Mouse (Mus musculus): Measurements from ENCODE around the gene Rfx7. TPM values are rescaled to one million over a fixed set of nuclear protein-coding genes. Genes with fewer than 3 reads are reported as not detected.
"Not testable (repeated sequence)": the region's sequence is repeated elsewhere in the genome, so short reads cannot be mapped to it uniquely, and the experiment has no call there.

Rfx7 gene
- polyA plus RNA-seq, 1 experiment from 2014 or later: 12.0 TPM

GRCm38 (mm10) chr9:72661895-72662661, 130.0 kb downstream of the Rfx7 start, which contains the start of gene Nedd4:
Nedd4 (plus strand) TSS chr9:72662346.
- peaks cover 15% of the 10 kb centered on the region for H3K36me3 ChIP-seq (ENCODE audit: control insufficient read depth, insufficient read depth, low read length)
- WGBS: 1% methylated on average over 69 of the region's 83 CpGs

DNA sequence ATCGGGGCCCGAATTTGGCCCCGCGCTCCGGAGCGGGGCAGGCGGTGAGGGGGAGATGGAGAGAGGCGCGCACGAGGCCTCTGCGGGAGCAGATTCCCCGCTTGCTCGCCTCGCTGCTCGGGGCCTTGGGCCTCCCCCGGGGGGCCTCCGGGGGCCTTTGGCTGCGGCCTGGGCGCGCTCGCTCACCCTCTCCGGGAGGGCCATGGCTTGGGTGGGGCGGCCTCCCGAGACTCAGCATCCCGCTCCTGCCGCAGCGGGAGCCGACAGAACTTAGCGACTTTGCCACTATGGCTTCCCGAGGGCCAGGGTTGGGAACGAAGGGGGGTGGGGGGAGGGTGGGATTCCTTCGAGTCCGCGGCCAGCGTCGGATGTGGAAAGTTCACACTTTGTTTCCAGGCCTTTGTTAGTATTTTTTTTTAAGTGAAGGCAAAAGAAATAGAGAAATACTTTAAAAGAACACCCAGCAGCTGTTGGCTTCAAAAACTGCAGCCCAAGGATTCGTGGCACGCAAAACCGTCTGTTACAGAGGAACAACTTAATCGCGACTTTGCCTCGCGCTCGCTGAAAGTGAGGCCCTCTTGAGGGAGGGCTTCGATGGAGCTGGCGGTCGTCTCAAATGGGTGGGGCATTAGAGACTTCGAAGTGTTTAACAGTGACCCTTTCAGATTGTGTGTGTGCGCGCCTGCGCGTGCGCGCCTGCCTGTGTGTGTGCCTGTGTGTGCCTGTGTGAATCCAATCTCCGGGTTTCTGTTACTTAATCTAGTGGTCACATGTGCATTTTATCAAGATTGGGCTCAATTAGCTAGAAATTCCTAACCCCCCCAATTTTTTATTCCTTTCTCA, 130.9 kb downstream of the Rfx7 start:
- ATAC-seq (replicated peaks; ENCODE audit: low FRiP score): peak; percentile 61
- WGBS: under 1% methylated on average over 45 of the region's 55 CpGs
- Histone ChIP-seq H3K9ac (ENCODE audit: low read depth, low read length) (peak overlapping the region; percentile 97), H3K27ac (ENCODE audit: low read depth, low read length) (peak overlapping the region; percentile 99), H3K4me3 (ENCODE audit: low read depth, low read length) (peak overlapping the region; percentile 89), H3K36me3 (ENCODE audit: control insufficient read depth, insufficient read depth, low read length) (peaks cover 17% of the 10 kb centered on the region), H3K4me2 (peak overlapping the region; percentile 95), H3K27me3 (replicated peaks; ENCODE audit: control insufficient read depth, insufficient read depth, low read length) (no peaks in the 10 kb centered on the region), H3K4me1 (replicated peaks; ENCODE audit: control insufficient read depth, insufficient read depth, low read length) (peaks cover 40% of the 10 kb centered on the region), H3K9me3 (ENCODE audit: control insufficient read depth, low read length) (no peaks in the 10 kb centered on the region)
- DNase-seq (ENCODE audit: low spot score): peak; percentile 82

More at GRCm38 (mm10) chr9:72661895-72662661, 130.0 kb downstream of the Rfx7 start, which contains the start of gene Nedd4:
- H3K4me1 ChIP-seq (replicated peaks; ENCODE audit: control insufficient read depth, insufficient read depth, low read length): peaks cover 42% of the 10 kb centered on the region
- DNase-seq (ENCODE audit: low spot score) (peak; percentile 98), ATAC-seq (replicated peaks; ENCODE audit: low FRiP score) (peak; percentile 92)
- H3K4me3 ChIP-seq (ENCODE audit: low read depth, low read length): peak within 1 kb of the TSS; percentile 89
- peak within 1 kb of the TSS; percentile 99 for H3K27ac ChIP-seq (ENCODE audit: low read depth, low read length)
- peak within 1 kb of the TSS; percentile 97 for H3K9ac ChIP-seq (ENCODE audit: low read depth, low read length)
- peak within 1 kb of the TSS; percentile 95 for H3K4me2 ChIP-seq
- no peaks in the 10 kb centered on the region for H3K27me3 ChIP-seq (replicated peaks; ENCODE audit: control insufficient read depth, insufficient read depth, low read length)
- H3K9me3 ChIP-seq (ENCODE audit: control insufficient read depth, low read length): no peaks in the 10 kb centered on the region

DNA sequence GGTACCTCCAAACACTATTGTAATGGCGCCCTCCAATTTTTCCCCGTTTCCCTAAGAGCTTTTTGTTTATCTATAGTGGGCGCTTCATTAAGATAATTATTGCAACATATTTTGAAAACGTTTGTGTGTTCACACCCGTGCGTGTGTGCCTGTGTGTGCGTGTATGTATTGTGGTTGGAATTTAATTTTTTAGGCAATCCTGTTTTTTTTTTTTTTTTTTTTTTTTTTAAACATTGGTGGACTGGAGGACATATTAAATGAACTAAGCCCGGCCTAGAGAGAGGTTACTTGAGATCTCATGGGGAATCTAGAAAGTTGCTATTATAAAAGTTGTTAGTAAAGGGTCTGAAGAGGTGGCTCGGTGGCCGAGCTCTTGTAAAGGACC, 131.5 kb downstream of the Rfx7 start:
- peak overlapping the region; percentile 99 for H3K27ac ChIP-seq (ENCODE audit: low read depth, low read length)
- peak overlapping the region; percentile 97 for H3K9ac ChIP-seq (ENCODE audit: low read depth, low read length)
- H3K4me3 ChIP-seq (ENCODE audit: low read depth, low read length): peak overlapping the region; percentile 89
- H3K4me1 ChIP-seq (replicated peaks; ENCODE audit: control insufficient read depth, insufficient read depth, low read length): peaks cover 40% of the 10 kb centered on the region
- no peaks in the 10 kb centered on the region for H3K9me3 ChIP-seq (ENCODE audit: control insufficient read depth, low read length)
- H3K27me3 ChIP-seq (replicated peaks; ENCODE audit: control insufficient read depth, insufficient read depth, low read length): no peaks in the 10 kb centered on the region
- no peak for ATAC-seq (replicated peaks; ENCODE audit: low FRiP score)
- no peak for DNase-seq (ENCODE audit: low spot score)
- WGBS: 9% methylated on average over 10 of the region's 10 CpGs
- peaks cover 17% of the 10 kb centered on the region for H3K36me3 ChIP-seq (ENCODE audit: control insufficient read depth, insufficient read depth, low read length)
- peak overlapping the region; percentile 95 for H3K4me2 ChIP-seq

DNA sequence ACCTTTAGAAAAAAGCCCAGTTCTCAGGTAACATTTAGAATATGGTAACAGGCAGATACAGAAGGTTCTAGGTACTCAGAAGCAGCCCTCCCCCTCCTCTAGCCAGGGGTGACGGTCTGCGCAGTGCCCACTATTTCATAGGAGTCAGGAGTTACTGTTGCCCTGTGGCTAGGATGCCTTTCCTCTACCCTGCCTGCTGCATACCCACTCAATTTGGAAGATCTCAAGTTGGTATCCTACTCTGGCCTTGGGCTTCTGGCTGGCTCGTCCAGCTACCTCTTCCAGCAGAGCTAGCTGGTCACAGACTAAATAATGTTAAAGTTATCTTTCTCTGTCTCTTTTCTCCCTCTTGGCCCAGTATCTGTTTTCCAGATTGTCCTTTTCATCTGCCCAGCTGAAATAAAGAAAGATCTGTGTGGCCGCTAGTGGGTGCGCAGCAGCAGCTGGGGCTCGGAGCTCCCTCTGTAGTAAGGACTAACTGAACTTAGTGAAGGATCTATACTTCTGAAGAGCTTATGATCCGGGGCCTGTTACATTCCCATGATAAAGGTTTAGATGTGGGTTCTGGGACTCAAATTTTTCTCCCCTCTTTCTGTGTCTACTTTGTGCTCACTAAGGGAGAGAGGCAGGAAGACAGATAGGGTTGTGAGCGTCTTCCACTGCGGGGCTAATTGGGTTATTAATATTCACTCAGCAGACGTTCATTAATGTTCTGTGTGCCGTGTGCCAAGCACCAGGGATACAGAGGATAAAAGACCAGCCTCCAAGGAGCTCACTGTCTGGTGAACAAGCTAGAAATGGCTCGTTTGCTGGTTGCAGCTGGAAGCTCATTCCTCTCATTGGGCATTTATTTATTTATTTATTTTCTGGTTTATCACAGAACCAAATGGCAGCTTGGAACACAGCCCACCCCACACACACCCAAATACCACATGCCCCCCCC, 132.6 kb downstream of the Rfx7 start:
- peak overlapping the region; percentile 97 for H3K9ac ChIP-seq (ENCODE audit: low read depth, low read length)
- peak overlapping the region; percentile 95 for H3K4me2 ChIP-seq
- no peak for ATAC-seq (replicated peaks; ENCODE audit: low FRiP score)
- peaks cover 44% of the 10 kb centered on the region for H3K4me1 ChIP-seq (replicated peaks; ENCODE audit: control insufficient read depth, insufficient read depth, low read length)
- H3K9me3 ChIP-seq (ENCODE audit: control insufficient read depth, low read length): no peaks in the 10 kb centered on the region
- H3K4me3 ChIP-seq (ENCODE audit: low read depth, low read length): peak overlapping the region; percentile 89
- H3K27me3 ChIP-seq (replicated peaks; ENCODE audit: control insufficient read depth, insufficient read depth, low read length): no peaks in the 10 kb centered on the region
- no peak for DNase-seq (ENCODE audit: low spot score)
- WGBS: 64% methylated on average over 12 of the region's 12 CpGs
- H3K36me3 ChIP-seq (ENCODE audit: control insufficient read depth, insufficient read depth, low read length): peaks cover 19% of the 10 kb centered on the region
- H3K27ac ChIP-seq (ENCODE audit: low read depth, low read length): peak overlapping the region; percentile 99

DNA sequence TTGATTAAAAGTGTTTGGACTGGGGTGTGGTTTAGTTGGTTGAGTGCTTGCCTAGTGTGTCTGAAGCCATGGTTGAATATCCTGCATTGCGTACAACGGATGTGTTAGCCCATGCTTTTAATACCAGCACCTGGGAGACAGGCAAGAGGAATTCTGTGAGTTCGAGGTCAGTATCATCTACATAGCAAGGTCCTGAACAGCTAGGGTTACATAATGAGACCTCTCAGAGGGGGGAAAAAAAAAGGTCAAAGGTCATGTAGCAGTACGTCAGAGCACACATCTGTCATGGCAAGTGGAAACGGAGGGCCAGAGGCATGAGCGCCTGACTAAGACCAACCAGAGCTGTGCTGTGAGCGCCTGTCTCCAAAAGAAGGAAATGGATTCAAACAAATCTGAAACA, 133.5 kb downstream of the Rfx7 start:
- Histone ChIP-seq H3K4me3 (ENCODE audit: low read depth, low read length) (0 out of 2 replicates have a peak overlapping the region, but pooled peaks have one; percentile 5), H3K27me3 (replicated peaks; ENCODE audit: control insufficient read depth, insufficient read depth, low read length) (no peaks in the 10 kb centered on the region), H3K4me2 (peak overlapping the region; percentile 95), H3K9me3 (ENCODE audit: control insufficient read depth, low read length) (no peaks in the 10 kb centered on the region), H3K9ac (ENCODE audit: low read depth, low read length) (no peak overlapping the region; the same call in 1 of the 2 replicates), H3K4me1 (replicated peaks; ENCODE audit: control insufficient read depth, insufficient read depth, low read length) (peaks cover 40% of the 10 kb centered on the region), H3K27ac (ENCODE audit: low read depth, low read length) (0 out of 2 replicates have a peak overlapping the region, but pooled peaks have one; percentile 52), H3K36me3 (ENCODE audit: control insufficient read depth, insufficient read depth, low read length) (peaks cover 22% of the 10 kb centered on the region)
- no peak for DNase-seq (ENCODE audit: low spot score)
- WGBS: 62% methylated on average over 7 of the region's 7 CpGs
- ATAC-seq (replicated peaks; ENCODE audit: low FRiP score): no peak

DNA sequence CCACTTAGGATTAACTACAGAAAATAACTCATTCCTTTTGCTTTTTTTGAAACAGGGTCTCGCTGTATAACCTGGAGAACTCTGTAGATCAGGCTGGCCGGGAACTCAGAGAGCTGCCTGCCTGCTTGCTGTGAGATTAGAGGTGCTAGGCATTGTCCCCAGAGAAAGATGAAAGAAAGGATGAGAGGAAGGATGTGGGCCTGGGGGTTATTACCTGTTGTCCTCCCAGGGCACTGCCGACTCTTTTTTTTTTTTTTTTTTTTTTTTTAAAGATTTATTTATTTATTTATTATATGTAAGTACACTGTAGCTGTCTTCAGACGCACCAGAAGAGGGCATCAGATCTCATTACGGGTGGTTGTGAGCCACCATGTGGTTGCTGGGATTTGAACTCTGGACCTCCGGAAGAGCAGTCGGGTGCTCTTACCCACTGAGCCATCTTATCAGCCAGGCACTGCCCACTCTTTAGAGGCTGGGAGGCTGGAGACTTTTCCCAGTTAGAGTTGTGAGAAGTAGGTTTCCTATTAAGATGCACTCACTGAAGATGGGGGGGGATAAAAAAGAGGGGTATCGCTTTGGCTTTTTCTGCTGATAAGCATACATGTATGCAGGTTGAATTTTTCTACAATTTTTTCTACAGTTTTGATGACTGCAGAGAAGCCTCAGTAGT, 134.4 kb downstream of the Rfx7 start:
- not testable (repeated sequence) for H3K27me3 ChIP-seq (replicated peaks; ENCODE audit: control insufficient read depth, insufficient read depth, low read length); DNase-seq (ENCODE audit: low spot score); H3K9ac ChIP-seq (ENCODE audit: low read depth, low read length); H3K4me3 ChIP-seq (ENCODE audit: low read depth, low read length); ATAC-seq (replicated peaks; ENCODE audit: low FRiP score); H3K4me2 ChIP-seq; H3K9me3 ChIP-seq (ENCODE audit: control insufficient read depth, low read length)
- 71% methylated on average over 6 of the region's 8 CpGs for WGBS
- H3K4me1 ChIP-seq (replicated peaks; ENCODE audit: control insufficient read depth, insufficient read depth, low read length): peaks cover 33% of the 10 kb centered on the region
- H3K27ac ChIP-seq (ENCODE audit: low read depth, low read length): 0 out of 2 replicates have a peak overlapping the region, but pooled peaks have one; percentile 32
- H3K36me3 ChIP-seq (ENCODE audit: control insufficient read depth, insufficient read depth, low read length): peaks cover 26% of the 10 kb centered on the region

GRCm38 (mm10) chr9:72667126-72667525, 135.1 kb downstream of the Rfx7 start:
- Histone ChIP-seq H3K9ac (ENCODE audit: low read depth, low read length) (no peak overlapping the region), H3K9me3 (ENCODE audit: control insufficient read depth, low read length) (no peaks in the 10 kb centered on the region), H3K4me2 (no peak overlapping the region), H3K27me3 (replicated peaks; ENCODE audit: control insufficient read depth, insufficient read depth, low read length) (no peaks in the 10 kb centered on the region), H3K4me3 (ENCODE audit: low read depth, low read length) (no peak overlapping the region), H3K27ac (ENCODE audit: low read depth, low read length) (0 out of 2 replicates have a peak overlapping the region, but pooled peaks have one; percentile 32), H3K4me1 (replicated peaks; ENCODE audit: control insufficient read depth, insufficient read depth, low read length) (peaks cover 33% of the 10 kb centered on the region), H3K36me3 (ENCODE audit: control insufficient read depth, insufficient read depth, low read length) (peaks cover 30% of the 10 kb centered on the region)
- DNase-seq (ENCODE audit: low spot score) (no peak), ATAC-seq (replicated peaks; ENCODE audit: low FRiP score) (no peak)
- WGBS: 80% methylated on average over 3 of the region's 3 CpGs
